Mouse (Mus musculus) intestine, postnatal 0 days (tissue): ENCODE measurements around the gene Acot12. TPM values are rescaled to one million over a fixed set of nuclear protein-coding genes. Genes with fewer than 3 reads are reported as not detected.
"Not testable (repeated sequence)": the region's sequence is repeated elsewhere in the genome, so short reads cannot be mapped to it uniquely, and the experiment has no call there.

Source experiments
- ATAC-seq: fragments of 200-750 bp; cut with Nextera tagmentation; 2 replicates; pipeline ENCODE4 v1.8.0; 2017; ENCODE audit warnings: mild to moderate bottlenecking, moderate TSS enrichment, moderate library complexity
- H3K27ac ChIP-seq: fragments of 300-500 bp; sonication (generic); 2 replicates; pipeline ENCODE4 v1.5.1; 2014; ENCODE audit warnings: mild to moderate bottlenecking, low read depth, low read length, moderate library complexity
- H3K27me3 ChIP-seq: fragments of 300-500 bp; sonication (generic); replicated peaks from 2 replicates; pipeline ENCODE4 v1.6.1; 2014; ENCODE audit warnings: low read length, mixed read lengths; ENCODE audit not compliant: control insufficient read depth, insufficient read depth
- H3K36me3 ChIP-seq: fragments of 300-500 bp; sonication (generic); 2 replicates; pipeline ENCODE4 v1.6.1; 2014; ENCODE audit warnings: mild to moderate bottlenecking, moderate library complexity; ENCODE audit not compliant: control insufficient read depth, insufficient read depth
- H3K4me1 ChIP-seq: fragments of 300-500 bp; sonication (generic); replicated peaks from 2 replicates; pipeline ENCODE4 v1.6.1; 2014; ENCODE audit warnings: antibody characterized with exemption, low read length, mixed read lengths; ENCODE audit not compliant: control insufficient read depth, insufficient read depth
- H3K4me2 ChIP-seq: fragments of 300-500 bp; sonication (generic); replicated peaks from 2 replicates; pipeline ENCODE4 v1.6.1; 2014; ENCODE audit warnings: low read depth, mild to moderate bottlenecking, moderate library complexity
- H3K4me3 ChIP-seq: fragments of 300-500 bp; sonication (generic); 2 replicates; pipeline ENCODE4 v1.5.1; 2014; ENCODE audit warnings: low read depth, low read length
- H3K9ac ChIP-seq: fragments of 300-500 bp; sonication (generic); 2 replicates; pipeline ENCODE4 v1.6.1; 2014; ENCODE audit warnings: mild to moderate bottlenecking, low read depth, low read length
- H3K9me3 ChIP-seq: fragments of 300-500 bp; sonication (generic); 2 replicates; pipeline ENCODE4 v1.6.1; 2016; ENCODE audit warnings: mixed run types; ENCODE audit not compliant: control insufficient read depth
- CTCF ChIP-seq: sonication (generic); IDR thresholded peaks from 2 replicates; pipeline ENCODE4 v1.5.1; 2016; ENCODE audit warnings: low read depth, mild to moderate bottlenecking, control low read depth, antibody characterized with exemption, moderate library complexity
- WGBS: fragments of 180-500 bp; shearing (Covaris S2); extraction: QIAGEN DNeasy Blood & Tissue Kit; methylation state at CpG from one replicate; pipeline ENCODE4 v1.1.7; 2014; 5-methylcytosine and 5-hydroxymethylcytosine counted together
- polyA plus RNA-seq: library from polyadenylated mRNA; unstranded; fragments of >200 nt; fragmentation: Nextera tagmentation; extraction: Ambion mirVana; gene quantifications from 2 replicates; pipeline ENCODE4 v1.2.1, GENCODE M21; 2015

Acot12 gene
- polyA plus RNA-seq, 1 experiment from 2014 or later = 21.8 TPM

DNA sequence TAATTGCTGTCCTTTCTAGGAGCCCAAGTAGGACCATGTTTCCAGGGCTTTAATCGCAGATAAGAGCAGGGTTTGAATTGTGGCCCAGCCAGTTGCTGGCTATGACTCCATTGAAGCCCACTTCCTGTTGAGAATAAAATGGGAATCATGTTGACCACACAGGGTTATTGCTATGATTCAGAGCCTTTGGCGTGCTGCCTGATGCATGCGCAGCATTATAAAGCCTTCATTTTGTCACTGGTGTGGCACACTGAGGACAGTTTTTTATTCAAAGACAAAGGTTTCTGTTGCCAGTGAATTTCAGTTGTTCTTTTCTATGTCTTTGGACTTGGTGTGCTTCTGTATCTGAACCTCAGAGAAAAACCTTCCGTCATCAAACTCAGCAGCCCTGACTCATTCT is 14.9 kb downstream of the Acot12 start:
- WGBS = 81% methylated on average over 4 of the region's 4 CpGs
- no peak for TF ChIP-seq CTCF
- Histone ChIP-seq H3K4me2 (no peak overlapping the region), H3K9me3 (no peaks in the 10 kb centered on the region), H3K27me3 (no peaks in the 10 kb centered on the region), H3K9ac (no peak overlapping the region), H3K4me1 (no peaks in the 10 kb centered on the region), H3K4me3 (no peak overlapping the region), H3K36me3 (no peaks in the 10 kb centered on the region), H3K27ac (no peak overlapping the region)
- ATAC-seq = no peak

DNA sequence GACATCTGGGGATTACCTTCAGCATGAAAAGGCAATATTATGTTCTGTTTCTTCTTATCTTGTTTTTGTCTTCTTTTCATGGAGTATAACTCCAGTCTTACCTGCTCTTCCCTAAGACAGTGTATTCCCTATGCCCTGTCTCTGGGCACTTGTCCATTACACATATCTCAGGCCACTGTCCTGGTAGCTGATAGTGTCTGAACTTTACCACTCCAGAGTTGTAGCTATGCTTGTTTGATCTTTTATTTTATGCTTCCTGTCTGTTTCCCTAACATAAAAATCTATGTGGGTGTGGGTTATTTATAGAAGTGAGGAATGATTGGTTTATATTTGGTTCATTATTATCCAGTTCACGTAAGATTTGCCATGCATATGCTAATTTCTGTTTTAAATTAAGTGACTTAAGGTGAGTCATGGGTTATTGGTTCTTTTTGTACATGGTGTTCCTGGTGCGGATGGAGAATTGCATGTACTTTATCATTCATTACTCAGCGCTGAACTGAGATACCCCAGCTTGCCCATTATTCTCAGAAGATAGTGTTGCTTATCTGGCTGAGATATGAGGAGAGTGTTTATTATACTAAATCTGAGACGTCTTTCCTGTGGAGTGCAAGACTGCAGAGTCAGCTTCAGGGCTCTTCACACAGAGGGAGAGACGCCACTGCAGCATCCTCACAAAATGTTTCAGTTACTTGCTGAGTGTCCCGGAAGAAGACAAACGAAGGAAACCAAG is 17.2 kb downstream of the Acot12 start:
- Histone ChIP-seq H3K27me3 (no peaks in the 10 kb centered on the region), H3K9ac (no peak overlapping the region), H3K4me3 (no peak overlapping the region), H3K4me2 (no peak overlapping the region), H3K36me3 (no peaks in the 10 kb centered on the region), H3K27ac (peak overlapping the region; percentile 24), H3K4me1 (no peaks in the 10 kb centered on the region), H3K9me3 (no peaks in the 10 kb centered on the region)
- no peak for TF ChIP-seq CTCF
- peak; percentile 85 for ATAC-seq
- WGBS = 40% methylated on average over 7 of the region's 7 CpGs

DNA sequence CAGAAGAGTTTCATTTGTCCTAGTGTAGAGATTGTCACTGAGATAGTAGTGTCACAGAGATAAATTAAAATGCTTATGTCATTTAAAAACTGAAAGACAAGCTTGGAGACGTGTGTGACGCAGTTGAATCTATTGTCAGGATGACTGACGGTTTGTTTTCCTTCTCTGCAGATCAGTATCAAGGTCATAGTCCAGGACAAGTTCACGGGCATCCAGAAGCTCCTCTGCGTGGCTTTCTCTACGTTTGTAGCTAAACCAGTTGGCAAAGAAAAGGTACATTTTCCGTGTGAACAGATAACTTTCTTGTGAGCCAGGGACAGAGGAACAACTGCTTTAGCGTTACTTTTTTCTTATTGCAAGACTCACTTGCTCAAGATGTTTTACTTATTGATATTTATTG is 18.5 kb downstream of the Acot12 start:
- H3K4me2 ChIP-seq = no peak overlapping the region
- no peak overlapping the region for H3K4me3 ChIP-seq
- no peaks in the 10 kb centered on the region for H3K27me3 ChIP-seq
- H3K27ac ChIP-seq = no peak overlapping the region
- no peaks in the 10 kb centered on the region for H3K4me1 ChIP-seq
- H3K36me3 ChIP-seq = no peaks in the 10 kb centered on the region
- 33% methylated on average over 8 of the region's 8 CpGs for WGBS
- TF ChIP-seq CTCF = no peak
- no peak overlapping the region for H3K9ac ChIP-seq
- ATAC-seq = no peak
- no peaks in the 10 kb centered on the region for H3K9me3 ChIP-seq

DNA sequence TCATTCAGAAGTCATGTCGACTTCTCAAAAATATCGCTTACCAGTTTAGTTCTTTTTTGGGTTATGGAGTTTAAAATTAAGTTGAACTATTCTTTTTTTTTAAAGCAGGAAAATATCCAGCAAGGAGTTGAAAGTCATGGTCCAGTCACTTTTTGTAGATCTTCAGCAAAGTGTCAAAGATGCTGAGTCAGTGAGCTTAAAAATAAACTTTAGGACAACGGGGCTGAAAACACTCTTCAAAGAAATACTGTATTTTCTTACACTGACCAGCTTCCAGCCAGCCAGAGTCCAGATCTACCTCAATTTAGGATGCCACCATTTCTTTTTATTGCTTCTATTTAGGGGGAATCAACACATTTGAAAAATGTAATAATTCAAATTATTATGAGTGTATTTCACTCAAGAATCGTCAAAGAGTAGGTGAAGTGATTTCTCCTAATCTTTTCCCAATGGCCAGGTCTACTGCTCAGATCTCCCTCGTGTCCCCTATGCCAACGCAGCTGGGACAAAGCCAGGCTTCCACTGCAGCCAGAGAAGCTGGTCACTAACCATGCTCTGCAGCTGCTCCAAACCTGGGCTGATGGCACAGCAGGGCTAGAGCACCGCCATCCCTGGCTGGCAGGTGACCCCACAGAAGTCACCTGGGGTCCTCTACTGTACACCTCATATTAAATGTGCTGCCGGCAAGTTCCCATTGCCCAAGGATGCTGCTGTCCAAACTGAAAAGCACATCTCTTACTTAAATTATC is 19.2 kb downstream of the Acot12 start:
- TF ChIP-seq CTCF = no peak
- no peaks in the 10 kb centered on the region for H3K4me1 ChIP-seq
- WGBS = 89% methylated on average over 8 of the region's 8 CpGs
- H3K9me3 ChIP-seq = no peaks in the 10 kb centered on the region
- ATAC-seq = no peak
- no peak overlapping the region for H3K27ac ChIP-seq
- no peak overlapping the region for H3K9ac ChIP-seq
- no peaks in the 10 kb centered on the region for H3K27me3 ChIP-seq
- no peak overlapping the region for H3K4me3 ChIP-seq
- no peaks in the 10 kb centered on the region for H3K36me3 ChIP-seq
- no peak overlapping the region for H3K4me2 ChIP-seq

DNA sequence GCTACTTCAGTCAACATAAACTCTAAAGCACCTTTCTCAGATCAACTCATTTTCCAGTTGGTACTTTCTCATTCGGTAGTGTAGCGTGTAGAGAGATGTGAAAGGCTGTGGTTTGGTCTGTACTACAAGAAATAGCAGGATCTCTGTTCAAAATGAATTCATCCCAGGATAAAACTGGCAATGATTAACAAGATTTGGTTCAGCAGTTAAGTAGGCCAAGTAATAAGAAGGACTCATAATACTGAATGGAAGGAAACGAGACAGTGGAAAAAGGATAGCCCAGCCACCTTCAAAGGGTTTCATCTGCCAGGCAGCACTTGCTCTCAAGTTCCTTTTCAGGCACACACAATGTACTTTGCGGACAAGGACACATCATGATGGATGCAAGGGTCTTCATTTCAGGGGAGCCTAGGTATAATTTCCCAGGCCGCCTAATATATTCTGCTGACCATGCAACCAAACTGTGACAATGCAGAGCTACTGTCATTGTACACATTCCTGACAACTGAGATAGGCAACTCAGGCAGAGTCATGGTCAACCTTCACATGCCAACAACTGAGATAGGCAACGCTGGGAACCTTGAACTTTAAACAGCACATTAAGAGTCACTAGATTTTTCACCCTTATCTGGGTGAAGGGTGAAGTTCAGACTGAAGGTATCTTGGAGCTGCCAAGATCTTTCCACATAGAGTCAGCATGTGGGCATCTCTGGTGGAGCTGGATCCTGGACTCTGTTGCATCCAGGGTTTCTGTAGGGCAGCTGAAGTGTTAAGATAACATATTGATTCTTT is 20.5 kb downstream of the Acot12 start:
- Histone ChIP-seq H3K4me3 (no peak overlapping the region), H3K4me2 (no peak overlapping the region), H3K4me1 (no peaks in the 10 kb centered on the region), H3K27ac (peak overlapping the region; percentile 72), H3K36me3 (no peaks in the 10 kb centered on the region), H3K27me3 (no peaks in the 10 kb centered on the region), H3K9ac (no peak overlapping the region), H3K9me3 (no peaks in the 10 kb centered on the region)
- TF ChIP-seq CTCF = no peak
- WGBS = 68% methylated on average over 6 of the region's 6 CpGs
- peak; percentile 76 for ATAC-seq

DNA sequence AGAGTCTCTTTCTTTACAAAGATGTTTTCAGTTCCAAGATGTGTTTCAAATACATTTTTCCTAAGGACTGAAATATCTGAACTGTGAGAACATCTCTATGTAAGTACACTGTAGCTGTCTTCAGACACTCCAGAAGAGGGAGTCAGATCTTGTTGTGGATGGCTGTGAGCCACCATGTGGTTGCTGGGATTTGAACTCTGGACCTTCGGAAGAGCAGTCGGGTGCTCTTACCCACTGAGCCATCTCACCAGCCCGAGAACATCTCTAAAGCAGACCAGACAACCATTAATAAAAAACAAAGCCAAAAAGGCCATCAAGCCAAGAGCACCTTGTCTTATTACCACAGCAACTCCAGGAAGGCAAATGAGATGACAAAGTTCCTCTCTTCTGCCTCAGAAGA is 22.3 kb downstream of the Acot12 start:
- 83% methylated on average over 3 of the region's 3 CpGs for WGBS
- not testable (repeated sequence) for H3K9ac ChIP-seq, ATAC-seq

More for the DNA sequence above, 22.3 kb downstream of the Acot12 start:
- H3K27ac ChIP-seq = peak overlapping the region; percentile 28
- H3K4me3 ChIP-seq, H3K4me2 ChIP-seq, H3K4me1 ChIP-seq, H3K36me3 ChIP-seq, H3K27me3 ChIP-seq, H3K9me3 ChIP-seq: not testable (repeated sequence)
